Mouse (Mus musculus): ENCODE measurements around the gene Serinc4.

GRCm38 (mm10) chr2:121444178-121444577 is 12.4 kb downstream of the Serinc4 start, which contains the start of gene Ell3:
- TF ChIP-seq MAFK (IDR thresholded peaks at IDR 0.05; ENCODE audit: borderline replicate concordance, low read depth, low read length) (no peak), CTCF (IDR thresholded peaks at IDR 0.05 in 2 of 3, conservative IDR thresholded peaks at IDR 0.05 in 1 of 3; ENCODE audit: control insufficient read depth in 1 of 3, insufficient read depth in 1 of 3, low read depth in 2 of 3, low read length in 3 of 3, poor library complexity in 1 of 3, severe bottlenecking in 1 of 3) (no peak), ELF1 (IDR thresholded peaks at IDR 0.05; ENCODE audit: low read depth, low read length) (no peak), SIN3A (IDR thresholded peaks at IDR 0.05; ENCODE audit: low read length) (no peak), POLR2A (IDR thresholded peaks at IDR 0.05; ENCODE audit: control insufficient read depth in 1 of 2, insufficient read depth in 1 of 2, low read depth in 1 of 2, low read length in 2 of 2, poor library complexity in 1 of 2) (no peak), USF1 (IDR thresholded peaks at IDR 0.05; ENCODE audit: low read depth, low read length) (no peak), UBTF (IDR thresholded peaks at IDR 0.05; ENCODE audit: borderline replicate concordance, insufficient read depth, low read depth, low read length) (no peak), JUND (IDR thresholded peaks at IDR 0.05; ENCODE audit: low read depth, low read length) (no peak), HCFC1 (IDR thresholded peaks at IDR 0.05; ENCODE audit: low read depth, low read length) (no peak), NELFE (IDR thresholded peaks at IDR 0.05; ENCODE audit: low read depth, low read length) (no peak), POLR2AphosphoS2 (IDR thresholded peaks at IDR 0.05; ENCODE audit: low read length) (no peak)
